Mouse (Mus musculus) heart, embryonic 16.5 days (tissue): Measurements from ENCODE around the gene Cant1. TPM values are rescaled to one million over a fixed set of nuclear protein-coding genes. Genes with fewer than 3 reads are reported as not detected.

Experiments
- ATAC-seq: fragments of 200-750 bp; cut with Nextera tagmentation; replicated peaks from 2 replicates; pipeline ENCODE4 v1.8.0; 2017; ENCODE audit warnings: moderate number of reproducible peaks; ENCODE audit not compliant: insufficient read depth, low FRiP score; ENCODE audit errors: extremely low read depth
- H3K27ac ChIP-seq: fragments of 300-500 bp; sonication (generic); 2 replicates; pipeline ENCODE4 v1.5.1; 2014; ENCODE audit warnings: mild to moderate bottlenecking, low read length, control low read depth, moderate library complexity
- H3K27me3 ChIP-seq: fragments of 300-500 bp; sonication (generic); 2 replicates; pipeline ENCODE4 v1.6.1; 2014; ENCODE audit warnings: low read length, mixed read lengths; ENCODE audit not compliant: control insufficient read depth, insufficient read depth
- H3K36me3 ChIP-seq: fragments of 300-500 bp; sonication (generic); 2 replicates; pipeline ENCODE4 v1.6.1; 2014; ENCODE audit not compliant: control insufficient read depth, insufficient read depth
- H3K4me1 ChIP-seq: fragments of 300-500 bp; sonication (generic); 2 replicates; pipeline ENCODE4 v1.6.1; 2014; ENCODE audit warnings: low read length, mixed read lengths; ENCODE audit not compliant: control insufficient read depth, insufficient read depth
- H3K4me2 ChIP-seq: fragments of 300-500 bp; sonication (generic); 2 replicates; pipeline ENCODE4 v1.6.1; 2014; ENCODE audit warnings: low read depth, mild to moderate bottlenecking, control low read depth, low read length
- H3K4me3 ChIP-seq: fragments of 300-500 bp; sonication (generic); 2 replicates; pipeline ENCODE4 v1.5.1; 2014; ENCODE audit warnings: mild to moderate bottlenecking, control low read depth, low read length
- H3K9ac ChIP-seq: fragments of 300-500 bp; sonication (generic); 2 replicates; pipeline ENCODE4 v1.6.1; 2014; ENCODE audit warnings: low read length, control low read depth
- H3K9me3 ChIP-seq: fragments of 300-500 bp; sonication (generic); replicated peaks from 2 replicates; pipeline ENCODE4 v1.6.1; 2016; ENCODE audit warnings: low read length; ENCODE audit not compliant: control insufficient read depth
- WGBS: fragments of 180-500 bp; shearing (Covaris S2); extraction: QIAGEN DNeasy Blood & Tissue Kit; methylation state at CpG from one replicate; pipeline ENCODE4 v1.1.7; 2014; 5-methylcytosine and 5-hydroxymethylcytosine counted together
- polyA plus RNA-seq: library from polyadenylated mRNA; unstranded; fragments of >200 nt; fragmentation: Nextera tagmentation; extraction: Ambion mirVana; gene quantifications from 2 replicates; pipeline ENCODE4 v1.2.1, GENCODE M21; 2015

Gene Cant1
- polyA plus RNA-seq, 1 experiment from 2014 or later: 20.2 TPM

DNA sequence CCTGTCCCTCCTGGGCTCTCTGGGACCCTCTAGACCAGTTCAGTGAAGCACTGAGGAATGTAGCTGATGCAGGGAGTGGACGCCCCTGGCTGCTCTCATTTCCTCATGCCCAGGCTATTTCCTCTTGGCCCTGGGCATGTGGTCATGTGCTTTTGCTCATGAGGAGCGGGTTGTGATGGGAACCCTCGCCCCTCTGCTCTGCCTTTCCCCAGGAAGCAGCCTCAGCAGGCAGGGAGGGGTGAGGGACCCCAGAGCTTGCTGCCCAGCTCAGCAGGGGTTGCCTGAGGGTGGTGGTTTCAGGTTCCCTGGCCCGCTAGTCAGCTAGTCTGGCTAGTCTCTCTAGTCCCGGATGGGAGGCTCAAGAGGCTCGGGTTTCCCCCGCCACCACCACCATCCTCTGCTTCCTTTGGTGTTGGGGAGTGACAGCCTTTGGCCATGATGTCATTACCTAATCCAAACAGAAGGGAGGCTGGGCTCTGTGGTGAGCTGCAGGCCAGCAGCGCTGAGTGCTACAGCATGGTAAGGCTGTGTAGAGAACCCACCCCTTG, 55.8 kb downstream of the Cant1 start:
- Histone ChIP-seq H3K4me2 (peak overlapping the region; percentile 45), H3K27ac (peak overlapping the region; percentile 84), H3K27me3 (no peaks in the 10 kb centered on the region), H3K36me3 (no peaks in the 10 kb centered on the region), H3K9me3 (no peaks in the 10 kb centered on the region), H3K9ac (peak overlapping the region; percentile 50), H3K4me3 (no peak overlapping the region), H3K4me1 (peaks cover 30% of the 10 kb centered on the region)
- ATAC-seq: peak; percentile 81
- whole genome bisulfite sequencing: 4% methylated on average over 8 of the region's 8 CpGs

DNA sequence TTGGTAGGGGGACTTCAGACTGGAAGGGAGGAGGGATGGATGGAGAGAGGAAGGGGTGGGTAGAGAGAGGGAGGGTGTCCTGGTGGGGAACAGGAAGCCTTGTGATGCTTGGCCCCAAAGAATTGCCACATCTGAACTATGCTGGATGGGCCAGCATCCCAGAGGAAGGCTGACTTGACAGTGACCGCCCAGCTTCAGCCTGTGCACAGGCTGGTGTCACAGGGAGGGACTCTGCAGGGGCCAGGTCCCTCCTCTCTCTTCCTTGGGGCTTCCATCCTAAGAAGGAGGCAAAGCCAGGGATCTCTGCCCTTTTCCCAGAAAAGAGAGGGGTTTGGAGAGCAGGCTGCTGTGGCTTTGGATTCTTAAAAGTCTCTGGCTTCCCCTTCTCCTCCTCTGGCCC, 56.4 kb downstream of the Cant1 start:
- Histone ChIP-seq H3K4me3 (no peak overlapping the region), H3K36me3 (no peaks in the 10 kb centered on the region), H3K4me2 (peak overlapping the region; percentile 45; the same call in 1 of the 2 replicates), H3K4me1 (peaks cover 30% of the 10 kb centered on the region), H3K9me3 (no peaks in the 10 kb centered on the region), H3K27me3 (no peaks in the 10 kb centered on the region), H3K9ac (peak overlapping the region; percentile 50), H3K27ac (peak overlapping the region; percentile 84)
- no peak for ATAC-seq
- 38% methylated on average over 1 of the region's 1 CpGs for WGBS

DNA sequence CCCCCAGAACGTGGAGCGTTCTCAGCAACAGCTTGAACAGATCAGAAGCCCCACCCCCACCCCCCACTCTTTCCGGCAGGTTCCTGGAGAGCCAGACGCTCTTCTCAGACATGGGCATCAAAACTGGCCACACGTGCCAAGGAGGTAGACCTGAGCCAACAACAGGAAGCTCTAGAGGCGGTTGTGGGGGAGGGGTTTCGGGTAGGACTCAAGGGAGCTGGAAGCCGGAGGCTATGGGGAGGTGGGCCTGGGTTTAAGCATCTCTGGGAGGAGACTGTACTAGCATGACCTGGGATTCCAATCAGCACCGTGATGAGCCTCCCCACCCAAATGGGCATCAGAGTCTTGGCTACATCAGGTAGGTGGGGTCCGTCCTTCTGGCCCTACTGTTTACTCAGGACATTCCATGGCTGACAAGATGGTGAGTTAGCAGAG, 58.0 kb downstream of the Cant1 start:
- Histone ChIP-seq H3K9me3 (no peaks in the 10 kb centered on the region), H3K4me1 (peaks cover 30% of the 10 kb centered on the region), H3K27me3 (no peaks in the 10 kb centered on the region), H3K4me3 (no peak overlapping the region), H3K27ac (no peak overlapping the region), H3K9ac (no peak overlapping the region), H3K36me3 (no peaks in the 10 kb centered on the region), H3K4me2 (no peak overlapping the region)
- WGBS: 46% methylated on average over 10 of the region's 10 CpGs
- no peak for ATAC-seq

DNA sequence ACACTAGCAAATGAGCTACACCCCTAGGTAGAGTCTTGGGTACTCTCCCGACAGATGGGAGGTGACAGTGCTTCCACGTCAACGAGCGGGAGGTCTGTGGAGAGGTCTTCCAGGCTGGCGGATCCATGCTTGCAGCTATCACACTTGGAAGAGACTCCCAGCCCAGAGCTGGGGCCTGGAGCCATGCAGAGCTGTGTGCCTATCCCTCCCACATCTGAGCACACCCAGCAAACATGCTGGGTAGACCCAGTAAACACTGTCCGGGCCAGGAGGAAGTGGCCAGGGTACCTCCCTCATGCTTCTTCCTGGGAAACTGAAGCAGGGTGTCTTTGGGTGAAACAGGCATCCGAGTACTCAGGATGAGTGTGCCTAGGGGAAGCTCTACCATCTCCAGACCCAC, 58.4 kb downstream of the Cant1 start:
- Histone ChIP-seq H3K4me1 (peaks cover 31% of the 10 kb centered on the region), H3K27ac (no peak overlapping the region), H3K27me3 (no peaks in the 10 kb centered on the region), H3K9ac (no peak overlapping the region), H3K9me3 (no peaks in the 10 kb centered on the region), H3K4me3 (no peak overlapping the region), H3K4me2 (no peak overlapping the region), H3K36me3 (no peaks in the 10 kb centered on the region)
- no peak for ATAC-seq
- WGBS: 54% methylated on average over 7 of the region's 7 CpGs

Other genes with a start within 250 kb of the Cant1 start
- 22.2 and 24.0 TPM in 2 replicates for gene Cyth1, start 170.5 kb downstream of the Cant1 start, polyA plus RNA-seq
- 13.5 and 14.2 TPM in 2 replicates for gene Usp36, start 128.8 kb downstream of the Cant1 start, polyA plus RNA-seq
- 0.28 and 0.36 TPM in 2 replicates for gene Cep295nl, start 76.6 kb downstream of the Cant1 start, polyA plus RNA-seq
- 70.6 and 74.5 TPM in 2 replicates for gene Timp2, start 63.3 kb downstream of the Cant1 start, polyA plus RNA-seq
- gene Lgals3bp, start 17.0 kb downstream of the Cant1 start, polyA plus RNA-seq: 16.8 and 27.5 TPM in 2 replicates
- 8.9 and 9.3 TPM in 2 replicates for gene C1qtnf1, start 9.1 kb upstream of the Cant1 start, polyA plus RNA-seq
- 4.0 and 5.8 TPM in 2 replicates for gene Engase, start 57.7 kb upstream of the Cant1 start, polyA plus RNA-seq